Comparison of ENCODE assay signal across 8 mouse cellular contexts in the genomic region with DNA sequence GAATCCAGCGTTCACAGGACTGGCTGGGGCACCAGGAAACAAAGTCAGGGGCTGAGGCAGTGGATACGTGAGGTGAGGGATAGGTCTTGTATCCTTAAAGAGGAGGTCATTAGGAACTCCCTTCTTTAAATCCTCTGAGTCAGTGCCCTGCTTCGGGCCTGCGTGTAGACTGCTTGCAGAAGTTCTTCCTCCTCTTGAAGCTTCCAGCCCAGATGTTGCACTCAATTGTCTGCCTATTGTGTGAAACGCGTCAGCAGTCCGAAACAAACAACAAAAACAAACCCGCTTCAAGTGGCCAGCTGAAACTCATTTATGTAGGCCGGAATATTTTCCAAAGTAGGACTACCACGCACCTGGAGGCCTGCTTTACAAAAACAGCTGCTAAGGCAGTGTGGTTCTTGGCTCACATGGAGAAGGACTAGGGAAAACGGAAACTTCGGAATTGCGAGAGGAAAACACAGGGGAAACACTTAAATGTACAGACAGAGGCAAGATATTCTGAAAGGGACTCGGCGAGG. TPM values are rescaled to one million over a fixed set of nuclear protein-coding genes. Genes with fewer than 3 reads are reported as not detected.
DNase-seq lines count a peak whose midpoint lies in the region; ATAC-seq and TF ChIP-seq lines count a peak whose summit lies in the region.

No protein-coding gene starts in this region.

- no peaks in the 10 kb centered on the region for H3K27me3 ChIP-seq in heart, postnatal 0 days (ENCODE audit: control insufficient read depth, insufficient read depth, low read length)

- ATAC-seq in frontal cortex, adult (ENCODE audit: low TSS enrichment) = peak; percentile 39; the same call in 1 of the 2 replicates
- 0 out of 2 replicates have a peak, but pooled peaks have one; percentile 17 for ATAC-seq in heart, postnatal 0 days (ENCODE audit: insufficient read depth, low read depth)
- ATAC-seq in megakaryocyte, adult 5-6 weeks (ENCODE audit: poor library complexity, severe bottlenecking) = 0 out of 2 replicates have a peak, but pooled peaks have one; percentile 28
- ATAC-seq in activated CD4-positive, CD25-positive, alpha-beta regulatory T cell, adult 4 months = no peak

- WGBS in heart, postnatal 0 days = 28% methylated on average over 15 of the region's 15 CpGs

- peak overlapping the region; percentile 22 for H3K4me3 ChIP-seq in heart, postnatal 0 days (ENCODE audit: low read depth, low read length)

- peak overlapping the region; percentile 54 for H3K4me2 ChIP-seq in heart, postnatal 0 days (ENCODE audit: low read depth, low read length)

- no peaks in the 10 kb centered on the region for H3K36me3 ChIP-seq in heart, postnatal 0 days (replicated peaks; ENCODE audit: control insufficient read depth, insufficient read depth, low read length)

- H3K9me3 ChIP-seq in heart, postnatal 0 days (replicated peaks; ENCODE audit: control insufficient read depth, low read length) = no peaks in the 10 kb centered on the region

- no peak for DNase-seq in frontal cortex, postnatal 10 days (ENCODE audit: low spot score in 2 of 2)
- peak; percentile 14 for DNase-seq in MN1 (ENCODE audit: low spot score)
- peak; percentile 11 for DNase-seq in heart, postnatal 0 days (ENCODE audit: low spot score)
- DNase-seq in adrenal gland, postnatal 36 days = no peak
- no peak for DNase-seq in right cerebral cortex, adult 18-20 months

- H3K9ac ChIP-seq in heart, postnatal 0 days (replicated peaks; ENCODE audit: low read depth, low read length) = no peak overlapping the region

- peaks cover 6% of the 10 kb centered on the region for H3K4me1 ChIP-seq in heart, postnatal 0 days (ENCODE audit: control insufficient read depth, insufficient read depth)

- no peak overlapping the region for H3K27ac ChIP-seq in heart, postnatal 0 days (ENCODE audit: low read depth)

- TF ChIP-seq CTCF in heart, postnatal 0 days (IDR thresholded peaks at IDR 0.05; ENCODE audit: low read depth) = no peak

- TF ChIP-seq EP300 in heart, postnatal 0 days (IDR thresholded peaks at IDR 0.05; ENCODE audit: low read depth) = no peak

RNA-seq across cellular contexts. Expression of gene Dars, which starts 55.6 kb away (rescaled TPM):
- total RNA-seq in heart, postnatal 0 days (2014; rRNA removed; ENCODE audit: low replicate concordance) = 42.6 and 60.7 TPM in 2 replicates
- polyA plus RNA-seq in heart, postnatal 0 days (2015; fragmentation: Nextera tagmentation; extraction: Ambion mirVana) = 74.7 and 76.6 TPM in 2 replicates
- 101 and 106 TPM in 2 replicates for total RNA-seq in megakaryocyte, adult 5-6 weeks (2015)
- total RNA-seq in megakaryocyte, adult 5-6 weeks (2017) = 149 and 150 TPM in 2 replicates
- total RNA-seq in adrenal gland, postnatal 36 days (2021) = 100 to 1,000 TPM in 1 of 2 experiments, 10 to 100 TPM in 1; 80.6 to 105 TPM
- 100 to 1,000 TPM; 113 to 153 TPM for polyA plus RNA-seq in activated CD4-positive, CD25-positive, alpha-beta regulatory T cell, adult 4 months (2017; shearing (Covaris generic))

Comparison
In these comparisons a context has a peak if more than half of its experiments do, and no peak if none do; other contexts are left out.
1. DNase-seq: peak in MN1 (single experiment) and heart, postnatal 0 days (single experiment); none in frontal cortex, postnatal 10 days (0 of 2), adrenal gland, postnatal 36 days (0 of 2) and right cerebral cortex, adult 18-20 months (single experiment).